Mouse (Mus musculus) heart, adult 2 months (tissue): Measurements from ENCODE around the gene Slc34a1. TPM values are rescaled to one million over a fixed set of nuclear protein-coding genes. Genes with fewer than 3 reads are reported as not detected.

Source experiments
- DNase-seq, 2 experiments: peaks; one replicate each; pipeline ENCODE4 v3.0.0; 2021
- H3K27ac ChIP-seq: fragments of 200-600 bp; 2 replicates; pipeline ENCODE4 v1.8.1; 2022
- H3K27me3 ChIP-seq: fragments of 200-500 bp; 2 replicates; pipeline ENCODE4 v1.6.1; 2012; ENCODE audit warnings: mild to moderate bottlenecking, low read length, inconsistent platforms, mixed read lengths; ENCODE audit not compliant: control insufficient read depth, insufficient read depth
- H3K36me3 ChIP-seq: fragments of 200-500 bp; 2 replicates; pipeline ENCODE4 v1.6.1; 2012; ENCODE audit warnings: low read length, inconsistent platforms; ENCODE audit not compliant: control insufficient read depth, insufficient read depth
- H3K4me1 ChIP-seq: fragments of 200-500 bp; 2 replicates; pipeline ENCODE4 v1.6.1; 2011; ENCODE audit warnings: low read length; ENCODE audit not compliant: control insufficient read depth, insufficient read depth
- H3K4me3 ChIP-seq: fragments of 200-600 bp; 2 replicates; pipeline ENCODE4 v1.8.1; 2022
- H3K79me2 ChIP-seq: fragments of 200-500 bp; replicated peaks from 2 replicates; pipeline ENCODE4 v1.6.1; 2012; ENCODE audit warnings: mild to moderate bottlenecking, inconsistent platforms, low read length, moderate library complexity, mixed read lengths; ENCODE audit not compliant: control insufficient read depth, insufficient read depth
- H3K9ac ChIP-seq: fragments of 200-500 bp; 2 replicates; pipeline ENCODE4 v1.6.1; 2012; ENCODE audit warnings: low read depth, mild to moderate bottlenecking, control low read depth, inconsistent platforms, low read length, mixed read lengths
- CTCF ChIP-seq: fragments of 200-600 bp; IDR thresholded peaks from 2 replicates; pipeline ENCODE4 v1.8.1; 2022; ENCODE audit warnings: antibody characterized with exemption, mild to moderate bottlenecking, moderate library complexity
- EP300 ChIP-seq: fragments of 200-500 bp; IDR thresholded peaks from 2 replicates; pipeline ENCODE4 v1.6.1; 2011; ENCODE audit warnings: low read depth, low read length, control low read depth; ENCODE audit not compliant: insufficient read depth
- POLR2A ChIP-seq: fragments of 200-500 bp; IDR thresholded peaks from 2 replicates; pipeline ENCODE4 v1.6.1; 2011; ENCODE audit warnings: mild to moderate bottlenecking, low read depth, low read length, control low read depth; ENCODE audit not compliant: insufficient read depth
- WGBS: fragments of 180-500 bp; shearing (Covaris S2); methylation state at CpG from one replicate; pipeline ENCODE4 v1.1.7; 2018; 5-methylcytosine and 5-hydroxymethylcytosine counted together
- intact Hi-C: fragments of 180-260 bp; cut with DNase I; formaldehyde crosslinking; loops from one replicate; pipeline ENCODE4 v1.15.1; 2025
- polyA plus RNA-seq: library from polyadenylated mRNA; depleted of rRNA; stranded (reverse); fragments of >200 nt; gene quantifications from 2 replicates; pipeline ENCODE4 v1.2.3, GENCODE M21; 2012
- total RNA-seq, 2 experiments: library from RNA; stranded (reverse); gene quantifications; 2 replicates each; pipeline ENCODE4 v1.2.3; 2021

Gene Slc34a1
- total and polyA plus RNA-seq, 3 experiments, result 0.16 TPM; not detected in 2

DNA sequence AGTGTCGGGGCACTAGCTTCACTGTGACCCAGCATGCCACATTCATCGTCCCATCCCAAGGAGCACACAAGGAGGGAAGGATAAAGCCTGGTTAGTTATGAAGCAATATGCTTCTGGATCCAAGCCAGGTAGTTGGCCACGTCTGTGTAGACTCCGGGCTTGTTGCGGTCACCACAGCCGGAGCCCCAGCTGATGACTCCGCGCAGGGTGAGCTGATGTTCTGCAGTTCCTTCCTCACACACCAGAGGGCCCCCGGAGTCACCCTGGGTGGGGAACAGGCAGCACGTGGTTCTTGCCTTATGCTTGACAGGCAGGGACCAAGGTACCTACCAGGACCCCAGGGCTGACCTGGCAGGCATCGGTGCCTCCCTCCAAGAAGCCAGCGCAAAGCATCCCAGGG, 20.0 kb downstream of the Slc34a1 start:
- TF ChIP-seq EP300 (peak; percentile 56; the same call in 1 of the 2 replicates), CTCF (peak; percentile 99), POLR2A (no peak)
- no peak overlapping the region for H3K4me3 ChIP-seq
- intact Hi-C loops, result loop anchor here (1.0 kb wide), 2 partner anchors 53 to 99 kb away; no protein-coding TSS in a partner anchor
- peaks cover 3% of the 10 kb centered on the region for H3K4me1 ChIP-seq
- DNase-seq, result peak; percentile 86 to 93
- H3K27ac ChIP-seq, result no peak overlapping the region
- H3K79me2 ChIP-seq, result no peaks in the 10 kb centered on the region
- H3K27me3 ChIP-seq, result peaks cover 3% of the 10 kb centered on the region
- no peak overlapping the region for H3K9ac ChIP-seq
- WGBS, result 9% methylated on average over 12 of the region's 12 CpGs
- no peaks in the 10 kb centered on the region for H3K36me3 ChIP-seq

GRCm38 (mm10) chr13:55419142-55419541, 21.2 kb downstream of the Slc34a1 start:
- intact Hi-C loops, result no loop called here
- TF ChIP-seq EP300, result no peak
- TF ChIP-seq CTCF, result no peak
- TF ChIP-seq POLR2A, result no peak
- WGBS, result 71% methylated on average over 5 of the region's 5 CpGs
- Histone ChIP-seq H3K79me2 (no peaks in the 10 kb centered on the region), H3K9ac (no peak overlapping the region), H3K27ac (no peak overlapping the region), H3K27me3 (peaks cover 3% of the 10 kb centered on the region), H3K4me1 (peaks cover 3% of the 10 kb centered on the region), H3K4me3 (no peak overlapping the region), H3K36me3 (no peaks in the 10 kb centered on the region)
- DNase-seq, result no peak

GRCm38 (mm10) chr13:55420018-55420932, 22.3 kb downstream of the Slc34a1 start:
- no peak overlapping the region for H3K9ac ChIP-seq
- 26% methylated on average over 51 of the region's 51 CpGs for WGBS
- TF ChIP-seq CTCF (no peak; the same call in 1 of the 2 replicates), POLR2A (no peak), EP300 (no peak)
- H3K36me3 ChIP-seq, result no peaks in the 10 kb centered on the region
- no peaks in the 10 kb centered on the region; the same call in 1 of the 2 replicates for H3K27me3 ChIP-seq
- intact Hi-C loops, result no loop called here
- DNase-seq, result peak in 1 of 2 experiments; percentile 28
- no peak overlapping the region for H3K4me3 ChIP-seq
- peaks cover 3% of the 10 kb centered on the region for H3K4me1 ChIP-seq
- H3K27ac ChIP-seq, result no peak overlapping the region
- no peaks in the 10 kb centered on the region for H3K79me2 ChIP-seq

GRCm38 (mm10) chr13:55420933-55421800, 23.2 kb downstream of the Slc34a1 start:
- H3K27me3 ChIP-seq, result no peaks in the 10 kb centered on the region; the same call in 1 of the 2 replicates
- WGBS, result 7% methylated on average over 35 of the region's 35 CpGs
- peak; percentile 89 for TF ChIP-seq CTCF
- peak; percentile 82; the same call in 1 of the 2 replicates for TF ChIP-seq EP300
- TF ChIP-seq POLR2A, result no peak
- intact Hi-C loops, result no loop called here
- H3K79me2 ChIP-seq, result no peaks in the 10 kb centered on the region
- peak overlapping the region; percentile 34 for H3K9ac ChIP-seq
- DNase-seq, result peak; percentile 82 to 85
- H3K4me1 ChIP-seq, result peaks cover 3% of the 10 kb centered on the region
- H3K36me3 ChIP-seq, result no peaks in the 10 kb centered on the region
- peak overlapping the region; percentile 26; the same call in 1 of the 2 replicates for H3K27ac ChIP-seq
- peak overlapping the region; percentile 44 for H3K4me3 ChIP-seq

GRCm38 (mm10) chr13:55426613-55427012, 28.6 kb downstream of the Slc34a1 start, which contains the start of gene F12:
Gene F12 (minus strand): TSS chr13:55426793.
- Histone ChIP-seq H3K27ac (no peak within 1 kb of the TSS), H3K36me3 (no peaks in the 10 kb centered on the region), H3K27me3 (no peaks in the 10 kb centered on the region; the same call in 1 of the 2 replicates), H3K4me1 (peaks cover 5% of the 10 kb centered on the region), H3K9ac (no peak within 1 kb of the TSS), H3K79me2 (no peaks in the 10 kb centered on the region), H3K4me3 (no peak within 1 kb of the TSS)
- no peak for DNase-seq
- intact Hi-C loops, result no loop called here
- TF ChIP-seq POLR2A (no peak), CTCF (no peak), EP300 (no peak)
- WGBS, result 90% methylated on average over 10 of the region's 10 CpGs
